Mouse (Mus musculus): ENCODE results near the gene Fndc7.

The Fndc7 gene

GRCm38 (mm10) chr3:108889908-108890307, at the start of gene Fndc7:
TSS of gene Fndc7 (minus strand) at chr3:108890008.
- no peak for DNase-seq

GRCm38 (mm10) chr3:108939573-108939972, 49.8 kb upstream of the Fndc7 start, which contains the start of gene Henmt1:
TSS of gene Henmt1 (plus strand) at chr3:108939873.
- no peak for DNase-seq

DNA sequence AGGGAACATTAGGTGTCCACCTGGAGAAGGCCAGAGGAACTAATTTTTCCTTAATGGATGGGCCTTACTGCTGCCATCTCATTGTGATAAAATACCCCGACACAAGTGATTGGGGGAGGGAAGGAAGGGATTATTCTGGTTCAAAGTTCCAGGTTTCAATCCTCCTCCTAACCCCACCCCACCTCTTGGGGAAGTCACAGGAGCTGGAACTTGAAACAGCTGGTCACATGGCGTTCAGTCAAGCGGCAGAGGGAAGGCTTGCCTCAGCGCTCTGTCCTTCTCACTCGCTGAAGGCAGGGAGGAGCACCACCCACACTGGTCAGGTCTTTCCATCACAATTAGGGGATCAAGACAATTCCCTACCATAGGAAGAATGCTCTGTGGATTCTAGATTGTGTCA, 48.9 kb upstream of the Fndc7 start:
- DNase-seq = no peak

DNA sequence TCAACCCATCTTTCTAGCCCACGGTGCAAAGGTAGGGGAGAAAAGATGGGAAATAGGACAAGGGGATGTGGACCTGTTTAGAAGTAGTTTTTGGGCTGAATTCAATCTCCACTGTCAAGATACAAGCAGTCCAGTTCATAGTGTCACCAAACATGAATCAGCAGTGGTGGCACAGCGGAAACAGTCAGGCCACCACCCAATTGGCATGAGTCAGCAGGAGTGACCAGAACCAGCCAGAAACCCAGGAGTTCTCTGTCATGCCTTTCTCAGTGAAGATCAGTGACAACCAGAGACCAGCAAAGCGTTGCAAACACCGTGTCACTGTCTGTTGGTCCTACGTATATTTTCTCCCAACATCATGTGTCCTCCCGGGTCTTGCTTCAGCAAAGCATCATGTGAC, 43.7 kb upstream of the Fndc7 start:
- no peak for DNase-seq

GRCm38 (mm10) chr3:108926308-108926707, 36.5 kb upstream of the Fndc7 start:
- DNase-seq = no peak

DNA sequence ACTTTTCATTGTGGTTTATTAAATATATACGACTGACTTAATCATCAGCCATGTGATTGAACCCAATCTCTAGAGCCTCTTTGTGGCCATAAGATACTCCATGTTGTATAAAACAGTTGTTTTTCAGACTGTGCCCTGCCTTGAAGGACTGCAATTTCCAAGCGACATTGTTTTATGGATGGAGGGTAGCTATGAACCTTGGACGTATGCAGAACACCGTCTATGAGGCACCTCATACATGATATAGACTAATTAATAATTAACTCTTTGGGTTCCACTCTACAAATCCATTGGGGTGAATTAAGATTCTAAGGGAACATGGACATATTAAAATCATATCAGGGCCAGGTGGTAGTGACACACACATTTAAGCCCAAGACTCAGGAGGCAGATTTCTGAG, 35.9 kb upstream of the Fndc7 start:
- no peak for DNase-seq

GRCm38 (mm10) chr3:108921822-108922221, 32.0 kb upstream of the Fndc7 start:
- DNase-seq = no peak

GRCm38 (mm10) chr3:108920442-108921070, 30.7 kb upstream of the Fndc7 start:
- no peak for DNase-seq

DNA sequence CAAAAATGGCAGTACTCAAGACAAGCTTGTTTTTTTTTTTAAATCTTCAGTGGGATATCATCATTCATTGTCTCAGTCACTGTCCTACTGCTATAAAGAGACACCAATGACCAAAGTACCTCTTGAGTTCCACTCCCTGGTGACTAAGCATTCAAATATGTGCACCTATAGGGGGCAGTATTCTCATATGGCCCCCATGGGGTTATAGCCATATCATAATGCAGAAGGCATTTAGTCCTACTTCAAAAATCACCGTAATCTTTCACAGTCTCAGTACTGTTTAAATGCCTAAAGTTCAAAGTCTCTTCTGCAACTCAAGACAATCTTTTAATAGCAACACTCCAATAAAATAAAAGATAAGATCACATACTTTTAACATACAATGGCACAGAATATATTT, 29.0 kb upstream of the Fndc7 start:
- DNase-seq = peak; percentile 36

DNA sequence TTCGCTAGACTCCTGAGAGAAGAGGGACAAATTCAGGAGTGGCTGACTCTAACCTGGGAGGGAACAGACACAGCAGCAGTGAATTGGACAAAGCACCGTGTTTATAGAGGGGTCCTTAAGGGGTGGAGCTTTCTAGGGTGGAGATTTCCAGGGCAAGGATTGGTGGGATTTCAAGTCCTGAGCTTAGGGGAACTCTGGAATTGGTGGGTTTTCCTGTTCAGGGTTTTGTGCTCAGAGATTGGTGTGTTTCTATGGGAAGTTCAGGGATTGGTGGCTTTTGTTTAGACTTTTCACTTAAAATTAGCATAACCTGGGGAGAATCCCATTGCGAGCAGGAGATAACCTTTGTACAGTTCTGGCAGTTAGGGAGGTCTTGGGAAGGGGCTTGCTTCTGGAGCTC, 28.2 kb upstream of the Fndc7 start:
- no peak for DNase-seq

DNA sequence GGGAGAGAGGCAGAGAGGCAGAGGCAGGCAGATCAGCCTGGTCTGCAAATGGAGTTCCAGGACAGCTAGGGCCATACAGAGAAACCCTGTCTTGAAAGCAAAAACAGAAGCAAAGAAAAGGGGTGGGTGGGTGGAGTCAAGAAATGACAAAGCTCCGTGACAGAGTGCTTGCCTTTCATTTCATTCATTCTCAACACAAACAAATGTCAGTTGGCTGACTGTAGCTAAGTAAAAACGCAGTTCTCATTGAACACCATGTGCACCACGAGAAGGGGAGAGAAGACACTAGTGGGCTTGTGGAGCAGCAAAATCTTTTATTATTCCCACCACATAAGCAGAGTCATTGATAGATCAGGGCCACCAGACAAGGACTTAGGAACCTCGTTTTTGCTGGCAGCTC, 27.0 kb upstream of the Fndc7 start:
- no peak for DNase-seq

DNA sequence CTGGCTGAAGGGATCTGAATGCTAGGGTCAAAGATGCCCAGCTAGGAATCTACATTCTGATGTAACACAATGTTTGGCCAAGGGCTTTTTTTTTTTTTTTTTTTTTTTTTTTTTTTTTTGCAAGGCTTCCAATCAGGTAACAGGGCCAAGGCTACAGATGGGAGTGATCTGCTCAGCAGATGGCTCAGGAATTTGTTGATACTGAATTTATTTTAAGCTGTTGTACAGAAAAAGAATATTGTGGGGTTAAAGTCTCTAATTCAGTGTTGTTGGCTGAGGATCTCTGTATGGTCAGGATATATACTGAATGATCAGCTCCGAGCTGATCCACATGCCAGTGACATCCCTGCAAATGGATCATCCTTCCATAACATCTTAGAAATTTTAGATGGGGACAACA, 26.2 kb upstream of the Fndc7 start:
- DNase-seq = no peak

DNA sequence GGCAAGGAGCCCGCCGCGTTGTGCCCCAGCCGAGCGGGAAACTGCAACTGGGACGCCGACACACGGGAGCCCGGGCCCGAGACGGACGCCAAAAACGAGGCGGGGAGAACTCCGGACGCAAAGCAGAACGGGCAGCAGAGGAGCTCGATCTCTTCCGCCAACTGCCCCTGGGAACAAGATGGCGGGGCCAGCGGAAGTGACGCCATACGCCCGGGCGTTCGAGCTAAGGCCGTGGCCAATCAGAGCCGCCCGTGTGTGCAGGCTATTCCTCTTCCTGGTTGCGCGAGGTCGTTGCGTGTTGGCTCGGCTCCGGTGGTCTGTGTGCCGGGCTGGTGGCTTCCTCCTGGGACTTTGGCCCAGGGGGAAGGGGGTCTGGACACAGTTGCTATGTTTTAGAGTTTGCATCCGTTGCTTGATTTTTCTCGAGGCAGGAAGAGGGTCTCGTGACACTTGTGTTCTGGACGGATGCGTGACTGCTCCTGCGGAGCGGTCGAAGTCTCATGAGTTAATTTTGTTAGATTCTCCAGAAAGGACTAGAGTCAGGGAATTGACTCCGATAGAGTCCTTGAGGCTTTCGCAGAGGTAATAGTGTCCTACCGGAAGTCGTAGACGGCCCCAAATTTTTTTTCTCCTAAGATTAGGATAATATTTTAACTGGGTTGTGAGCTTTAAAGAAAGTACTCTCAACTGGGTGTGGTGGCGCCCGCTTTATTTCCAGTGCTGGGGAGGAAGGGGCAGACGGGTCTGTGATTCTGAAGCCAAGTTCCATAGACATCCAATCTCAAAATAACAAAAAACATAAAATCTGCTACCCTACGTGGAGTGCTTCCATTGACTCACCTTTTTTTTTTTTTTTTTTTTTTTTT, 22.0 kb upstream of the Fndc7 start, which contains the start of gene Prpf38b:
Gene Prpf38b (minus strand): TSS at position 180 of the 866 bp plus-strand sequence.
- DNase-seq = peak; percentile 96

GRCm38 (mm10) chr3:108911081-108911547, 21.3 kb upstream of the Fndc7 start:
- DNase-seq = peak; percentile 89

DNA sequence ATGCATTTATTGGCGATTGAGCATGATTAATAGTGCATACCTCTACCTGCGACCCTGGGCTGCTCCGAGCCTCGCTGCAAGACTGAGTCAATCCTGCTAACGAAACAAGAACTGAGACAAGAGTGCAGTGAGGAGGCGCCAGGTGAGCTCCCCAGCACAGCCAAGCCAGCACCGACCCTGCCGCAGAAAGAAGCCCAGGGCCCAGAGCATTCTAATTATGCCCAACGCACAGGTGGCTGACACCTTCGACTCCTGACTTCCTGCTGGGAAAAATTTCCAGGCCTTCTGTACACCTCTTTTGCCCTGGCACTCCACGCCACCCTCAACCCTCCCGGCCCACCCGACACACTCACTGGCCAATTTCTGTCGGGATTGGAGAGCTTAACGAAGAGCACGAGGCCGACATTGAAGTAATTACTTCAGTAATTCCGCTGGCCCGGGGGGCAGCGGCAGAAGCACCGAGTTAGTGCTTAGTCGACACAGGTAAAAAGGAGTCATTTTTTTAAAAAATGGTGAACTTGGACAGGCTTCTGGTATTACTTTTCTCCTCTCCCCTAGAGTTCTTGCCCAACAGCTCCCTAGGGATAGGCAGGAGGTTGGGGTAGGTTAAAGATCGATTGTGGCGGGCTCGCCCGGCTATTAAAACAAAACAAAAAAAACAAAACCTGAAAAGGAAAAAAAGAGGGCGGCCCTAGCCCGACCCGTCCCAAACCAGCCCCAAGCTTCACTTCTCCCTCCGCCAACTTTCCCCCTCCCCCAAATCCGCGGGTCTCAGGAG, 20.7 kb upstream of the Fndc7 start:
- DNase-seq = peak; percentile 36

DNA sequence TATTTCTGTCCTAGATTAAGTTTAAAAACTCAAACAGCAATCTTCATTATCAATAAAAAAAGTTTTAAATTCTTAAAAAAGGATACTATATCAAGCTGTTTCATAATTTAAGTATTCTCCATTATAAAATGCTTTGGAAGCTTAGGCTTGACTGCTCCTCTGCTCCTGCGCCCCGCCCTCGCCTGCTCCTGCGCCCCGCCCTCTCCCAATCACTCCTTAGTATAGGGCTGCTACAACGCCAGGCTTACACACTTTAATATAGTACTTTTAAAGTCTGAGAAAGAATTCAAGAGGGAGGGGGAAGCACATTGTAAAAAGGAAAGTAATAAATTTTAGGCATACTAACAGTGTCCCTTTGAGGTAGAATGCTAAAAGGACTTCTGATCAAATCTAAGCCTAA, 13.1 kb upstream of the Fndc7 start:
- no peak for DNase-seq

GRCm38 (mm10) chr3:108902038-108902437, 12.2 kb upstream of the Fndc7 start:
- no peak for DNase-seq

DNA sequence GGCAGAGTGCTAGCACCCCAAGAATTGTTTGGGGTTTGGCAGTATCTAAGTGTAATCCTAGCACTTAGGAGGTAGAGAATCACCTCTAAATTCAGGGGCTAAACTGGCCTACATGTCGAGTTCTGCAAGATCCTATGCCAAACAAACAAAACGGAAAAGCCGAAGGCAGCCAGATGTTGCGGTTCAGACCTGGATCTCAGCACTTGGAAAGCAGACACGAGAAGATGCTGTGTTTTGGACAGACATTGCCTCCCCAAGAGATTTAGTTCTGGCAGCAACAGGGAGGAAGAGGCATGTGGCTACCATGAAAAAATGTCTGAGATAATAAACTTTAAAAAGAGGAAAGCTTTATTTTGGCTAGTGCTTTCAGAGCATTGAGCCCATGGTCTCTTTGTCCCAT, 10.9 kb upstream of the Fndc7 start:
- DNase-seq = no peak

- DNase-seq = no peak
Observed at GRCm38 (mm10) chr3:108900147-108900546, 10.3 kb upstream of the Fndc7 start.

- no peak for DNase-seq
Observed at GRCm38 (mm10) chr3:108898640-108899039, 8.8 kb upstream of the Fndc7 start.

GRCm38 (mm10) chr3:108892914-108893313, 3.1 kb upstream of the Fndc7 start:
- no peak for DNase-seq

DNA sequence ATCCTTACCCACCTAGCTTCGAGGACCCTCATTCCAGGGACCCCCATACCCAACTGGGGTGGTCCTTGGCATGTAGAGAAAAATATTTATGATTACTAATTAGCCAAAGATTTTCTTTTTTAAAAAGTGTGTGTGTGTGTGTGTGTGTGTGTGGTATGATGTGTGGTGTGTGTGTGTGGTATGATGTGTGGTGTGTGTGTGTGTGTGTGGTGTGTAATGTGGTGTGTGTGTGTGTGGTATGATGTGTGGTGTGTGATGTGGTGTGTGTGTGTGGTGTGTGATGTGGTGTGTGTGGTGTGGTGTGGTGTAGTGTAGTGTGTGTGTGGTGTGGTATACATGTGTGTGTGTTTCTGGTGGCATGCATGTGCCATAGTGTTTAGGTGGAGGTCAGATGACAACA, 2.3 kb upstream of the Fndc7 start:
- no peak for DNase-seq

DNA sequence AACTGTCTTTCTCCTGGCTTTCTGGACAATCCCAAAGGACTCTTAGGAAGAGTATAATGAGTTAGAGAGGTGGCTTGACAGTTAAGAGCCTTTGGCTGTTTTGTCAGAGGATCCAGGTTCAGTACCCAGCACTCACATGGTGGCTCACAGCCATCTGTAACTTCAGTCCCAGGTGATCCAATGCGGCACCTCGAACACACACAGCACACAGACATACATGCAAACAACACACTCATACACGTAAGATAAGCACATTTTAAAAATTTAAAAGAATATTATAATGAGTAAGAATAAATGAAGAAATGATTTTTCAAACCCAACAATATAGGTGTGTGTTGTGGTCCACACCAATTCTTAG, 2.2 kb downstream of the Fndc7 start:
- no peak for DNase-seq
